Mouse (Mus musculus) kidney, adult 2 months (tissue): Measurements from ENCODE around the gene Nrm.

Experiments
- CTCF ChIP-seq: fragments of 200-500 bp; conservative IDR thresholded peaks from 2 replicates; pipeline ENCODE4 v1.5.1; 2011; ENCODE audit warnings: low read depth, mild to moderate bottlenecking, control low read depth, low read length, moderate library complexity, mixed read lengths; ENCODE audit not compliant: insufficient read depth, insufficient read length
- POLR2A ChIP-seq: fragments of 200-500 bp; IDR thresholded peaks from one replicate; pipeline ENCODE4 v1.6.1; 2011; ENCODE audit warnings: low read depth, low read length, control low read depth

DNA sequence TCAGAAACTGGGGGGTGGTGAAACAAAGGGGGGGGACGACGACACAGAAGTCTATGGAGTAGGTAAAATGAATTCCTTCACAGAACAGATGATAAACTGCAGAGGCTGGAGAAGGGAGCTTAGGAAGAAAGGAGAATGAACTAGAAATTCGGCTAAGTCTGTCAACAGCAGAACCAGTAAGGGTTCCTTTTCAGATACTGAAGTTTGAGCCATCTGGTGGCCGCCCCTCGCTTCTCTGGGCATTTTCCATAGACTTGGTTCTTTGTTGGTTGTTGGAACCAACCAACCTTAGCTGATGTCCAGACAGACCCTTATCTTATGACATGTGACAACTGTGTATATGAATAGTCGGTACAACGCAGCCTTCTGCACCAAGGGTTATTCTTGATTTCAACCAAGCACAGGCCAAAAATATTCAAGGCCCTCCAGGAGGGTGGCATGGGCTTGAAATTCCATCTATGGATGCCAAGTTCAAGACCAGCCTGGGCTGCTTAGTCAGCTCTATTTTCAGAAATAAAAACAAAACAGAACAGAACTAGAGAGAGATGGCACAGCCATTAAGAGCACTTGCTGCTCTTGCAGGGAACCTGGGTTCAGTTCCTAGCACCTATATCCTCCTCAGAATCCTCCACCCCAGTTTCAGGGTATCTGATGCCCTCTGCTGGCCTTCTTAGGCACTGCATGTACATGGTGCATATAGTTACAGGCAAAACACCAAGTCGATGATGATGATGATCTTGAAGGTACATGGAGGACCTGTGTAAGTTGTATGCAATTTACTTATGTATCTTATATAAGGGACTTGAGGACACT is 10.0 kb downstream of the Nrm start:
- TF ChIP-seq POLR2A (no peak), CTCF (peak; percentile 39; the same call in 1 of the 2 replicates)
